Mouse (Mus musculus) layer of hippocampus, adult 18-20 months (tissue): ENCODE measurements around the gene Cox20. TPM values are rescaled to one million over a fixed set of nuclear protein-coding genes. Genes with fewer than 3 reads are reported as not detected.
"Not testable (repeated sequence)": the region's sequence is repeated elsewhere in the genome, so short reads cannot be mapped to it uniquely, and the experiment has no call there.

ENCODE experiments used
- DNase-seq, 2 experiments: peaks; one replicate each; pipeline ENCODE4 v3.0.0; 2022; ENCODE audit warnings: low spot score in 2 of 2
- long read RNA-seq: library from polyadenylated mRNA; stranded (forward); transcript quantifications from one replicate; pipeline ENCODE4 v2.0.0, GENCODE M21; 2021
- total RNA-seq, 2 experiments: library from RNA; stranded (reverse); gene quantifications; 2 replicates each; pipeline ENCODE4 v1.2.3; 2021

Cox20 gene
- 10 to 100 TPM; 37.1 to 38.9 TPM for total RNA-seq
- long read RNA-seq, transcript Cox20-201 (4 exons, 471 nt): major isoform, 30 of 33 reads
- long read RNA-seq, partial matches to known transcripts: 1 of 33 reads
- long read RNA-seq, other reads (novel, unspliced or antisense): 2 of 33 reads

DNA sequence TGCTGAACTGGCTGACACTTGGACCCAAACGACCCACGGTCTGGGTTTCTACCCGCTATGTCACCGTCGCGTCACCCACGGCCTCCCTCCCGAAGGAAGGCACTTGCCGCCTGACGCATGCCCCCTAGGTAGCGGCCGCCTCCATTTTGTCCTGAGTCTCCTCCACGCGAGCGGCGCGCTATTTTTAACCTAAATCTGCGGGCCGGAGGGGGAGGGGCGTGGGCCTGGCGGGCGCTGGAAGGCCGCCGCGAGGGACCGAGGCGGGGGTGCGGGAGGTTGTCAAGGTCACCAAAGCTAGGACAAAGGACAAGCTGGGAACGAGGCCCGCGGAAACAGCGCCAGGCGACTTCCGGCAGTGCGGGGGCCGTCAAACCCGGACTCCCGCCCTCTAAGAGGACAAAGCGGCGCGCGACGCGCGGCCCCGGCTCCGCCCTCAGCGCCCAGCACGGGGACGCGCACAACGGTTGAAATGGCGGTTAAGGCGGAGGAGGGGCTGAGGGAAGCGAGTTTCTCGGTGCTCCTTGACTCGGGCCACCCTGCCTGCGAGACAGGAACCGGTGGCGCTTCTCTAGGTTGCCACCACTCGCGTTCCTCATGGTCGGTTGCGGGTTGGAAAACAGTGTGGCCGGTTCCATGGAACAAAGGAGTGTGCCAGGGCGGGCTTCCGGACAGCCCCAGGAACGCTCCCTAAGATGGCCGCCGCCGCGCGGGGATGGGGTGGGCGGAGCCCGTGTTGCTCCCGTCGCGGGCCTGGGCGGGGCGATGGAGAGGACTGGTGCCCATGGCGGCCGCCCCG lies at the start of gene Cox20:
Cox20 (plus strand) TSS at position 742 of the 796 bp plus-strand sequence.
- peak; percentile 93 to 95 for DNase-seq

DNA sequence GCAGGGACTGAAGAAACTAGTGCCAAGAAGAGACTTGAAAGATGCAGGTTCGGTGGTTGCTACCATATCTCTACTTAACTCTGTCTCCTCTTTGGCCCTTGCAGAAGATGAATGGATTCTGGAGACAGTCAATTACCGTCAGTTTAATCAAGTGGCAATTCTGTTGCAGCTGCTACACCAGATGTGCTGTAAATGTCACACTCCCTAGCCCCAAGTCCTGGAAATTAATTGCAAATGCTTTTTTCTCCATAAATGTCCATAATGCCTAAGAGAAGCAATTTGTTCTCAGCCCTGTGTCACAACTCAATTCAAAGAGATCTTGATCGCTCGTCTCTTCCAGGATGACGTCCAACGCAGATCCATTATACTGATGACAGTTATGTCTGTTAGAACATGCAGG lies 48.3 kb upstream of the Cox20 start:
- DNase-seq: no peak

DNA sequence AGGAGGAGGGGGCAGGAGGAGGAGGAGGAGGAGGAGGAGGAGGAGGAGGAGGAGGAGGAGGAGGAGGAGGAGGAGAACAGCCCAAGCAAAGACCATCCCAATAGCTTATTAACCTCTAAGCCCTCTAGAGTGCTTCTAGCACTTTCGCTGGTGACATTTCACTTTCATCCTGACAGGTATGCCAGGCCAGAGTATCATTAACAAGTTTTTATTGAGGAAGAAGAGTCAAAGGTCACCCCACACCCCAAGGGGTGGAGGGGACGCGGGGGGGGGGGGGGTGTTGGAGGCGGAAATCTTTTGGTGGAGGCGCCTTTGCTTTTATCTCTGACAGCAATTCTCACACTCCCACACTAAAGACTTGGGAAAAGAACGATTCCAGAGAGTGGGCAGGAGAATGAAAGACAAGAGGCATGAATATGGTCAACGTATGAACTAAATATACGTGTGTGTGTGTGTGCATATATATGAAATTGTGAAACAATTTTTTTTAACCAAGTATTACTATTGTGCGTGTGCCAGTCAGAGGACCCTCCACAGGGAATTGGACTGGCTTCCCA lies 43.7 kb upstream of the Cox20 start:
- DNase-seq: no peak

DNA sequence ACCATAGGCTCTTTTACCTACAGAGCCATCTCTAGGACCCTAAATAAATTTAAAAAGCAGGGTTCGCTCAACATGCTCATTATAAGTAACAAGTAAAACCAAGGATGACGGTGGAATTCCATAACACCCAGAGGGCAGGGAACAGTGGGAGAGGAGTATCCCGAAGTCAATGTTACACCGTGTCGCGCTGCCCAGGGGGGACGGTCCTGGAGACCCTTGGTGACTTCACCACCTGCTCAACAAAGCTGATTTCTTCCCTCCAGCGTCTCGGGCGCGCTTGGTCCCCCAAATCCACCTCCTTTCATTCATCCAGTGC lies 43.2 kb upstream of the Cox20 start:
- peak in 1 of 2 experiments; percentile 9 for DNase-seq

DNA sequence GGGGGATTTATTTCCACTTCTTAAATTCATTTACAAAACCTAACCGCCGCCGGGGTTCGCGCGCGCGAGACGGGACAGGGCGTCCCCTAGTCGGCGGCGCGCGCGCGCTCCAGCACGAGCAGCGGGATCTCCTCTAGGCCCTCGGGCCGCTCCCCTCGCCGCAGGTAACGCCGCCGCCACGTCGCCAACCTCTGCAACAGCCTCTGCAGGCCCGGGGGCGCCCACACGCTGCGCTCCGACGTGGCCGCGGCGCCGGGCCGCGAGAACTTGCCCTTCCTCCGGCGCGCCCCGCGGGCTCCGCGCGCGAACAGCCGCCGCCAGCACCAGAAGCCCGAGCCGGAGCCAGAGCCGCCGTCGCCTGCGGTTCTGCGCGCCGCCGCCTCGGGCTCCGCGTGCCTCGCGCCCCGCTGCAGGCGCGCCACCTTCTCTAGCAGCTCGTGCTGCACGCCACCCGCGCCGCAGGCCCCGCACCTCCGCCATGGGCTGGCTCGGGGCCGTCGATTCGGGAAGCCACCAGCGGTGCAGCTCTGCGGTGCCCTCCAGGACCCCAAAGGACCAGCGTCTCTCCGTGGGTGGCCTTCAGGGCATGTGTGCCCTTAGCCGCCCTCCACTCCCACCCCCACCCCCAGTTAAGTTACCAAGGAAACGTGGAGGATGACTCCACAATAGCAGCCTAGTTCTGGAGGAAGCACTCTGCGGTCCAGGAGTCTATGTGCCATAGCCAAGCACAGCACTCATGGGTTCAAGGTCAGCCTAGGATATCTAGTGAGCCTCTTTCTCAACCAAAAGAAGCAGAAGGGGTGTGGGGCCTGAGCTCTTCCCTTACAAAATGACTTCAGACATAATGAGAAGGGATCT lies 42.6 kb upstream of the Cox20 start:
- DNase-seq: peak; percentile 67 to 79

DNA sequence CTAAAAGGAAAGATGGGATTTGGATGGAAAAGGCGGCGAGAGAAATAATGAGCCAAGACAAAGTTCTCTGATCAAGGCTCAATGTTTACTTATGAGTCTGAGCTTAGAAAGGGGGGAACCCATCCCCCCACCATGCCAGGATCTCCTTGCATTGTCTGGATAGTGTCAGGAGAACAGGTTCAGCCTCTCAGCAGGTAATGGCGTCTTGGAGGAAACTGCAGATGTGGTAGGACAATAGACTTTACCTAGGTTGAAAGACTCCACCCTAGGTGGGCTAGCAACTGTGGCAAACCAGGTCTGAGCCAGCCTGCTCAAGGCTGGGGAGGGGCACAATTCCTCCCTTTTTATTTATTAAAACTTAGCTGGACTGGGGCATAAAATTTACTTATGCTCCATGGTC lies 35.6 kb upstream of the Cox20 start:
- DNase-seq: not testable (repeated sequence)

DNA sequence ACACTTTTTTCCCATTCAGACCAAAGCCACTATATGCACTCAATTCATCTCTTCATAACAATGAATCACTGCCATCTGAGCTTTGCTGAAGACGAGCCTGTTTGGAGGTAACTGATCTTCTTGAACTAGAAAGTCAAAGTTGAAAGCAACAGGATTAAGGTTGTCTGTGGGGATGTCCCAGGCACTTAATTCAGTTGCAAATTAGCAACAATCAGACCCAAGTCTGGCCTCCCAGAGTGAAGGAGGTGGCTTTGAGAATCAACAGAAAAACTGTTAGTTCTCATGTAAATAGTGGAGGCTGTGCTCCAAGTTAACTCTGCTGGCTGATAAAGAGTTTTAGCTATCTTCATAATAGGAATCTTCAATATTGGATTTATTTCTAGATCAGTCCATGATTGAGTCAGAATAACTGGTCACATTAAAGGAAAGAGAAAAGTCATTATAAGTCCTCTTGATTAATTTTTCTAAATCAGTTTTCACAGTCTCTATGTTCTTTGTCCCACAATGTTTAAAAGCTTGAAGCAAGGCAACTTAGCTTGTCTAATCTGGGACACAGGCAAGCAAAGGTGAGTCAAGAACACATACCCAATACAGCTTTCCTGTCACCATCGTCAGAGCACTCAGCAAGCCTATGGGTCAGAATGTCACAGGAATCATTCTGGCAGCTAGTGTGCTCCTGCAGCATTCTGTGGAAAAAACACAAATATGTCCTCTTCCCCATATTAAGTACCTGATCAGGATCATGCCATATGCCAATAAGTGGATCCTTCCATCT lies 34.8 kb upstream of the Cox20 start:
- no peak for DNase-seq

DNA sequence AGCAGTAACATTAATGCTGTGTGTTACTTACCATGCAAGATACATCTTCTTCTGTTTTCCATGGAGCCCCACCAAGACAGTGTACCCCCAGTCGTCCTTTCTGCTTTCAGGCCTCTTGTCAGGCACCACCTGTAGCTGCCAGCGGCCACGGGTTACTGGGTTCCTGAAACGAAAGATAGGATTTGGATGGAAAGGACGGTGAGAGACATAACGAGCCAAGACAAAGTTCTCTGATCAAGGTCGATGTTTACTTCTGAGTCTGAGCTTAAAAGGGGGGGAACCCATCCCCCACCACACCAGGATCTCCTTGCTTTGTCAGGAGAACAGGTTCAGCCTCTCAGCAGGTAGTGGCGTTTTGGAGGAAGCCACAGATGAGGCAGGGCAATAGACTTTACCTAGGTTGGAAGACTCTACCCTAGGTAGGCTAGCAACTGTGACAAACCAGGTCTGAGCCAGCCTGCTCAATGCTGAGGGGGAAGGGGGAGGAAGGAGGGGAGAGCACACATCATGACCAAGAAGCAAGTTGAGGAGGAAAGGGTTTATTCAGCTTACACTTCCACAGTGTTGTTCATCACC lies 31.2 kb upstream of the Cox20 start:
- DNase-seq: no peak

DNA sequence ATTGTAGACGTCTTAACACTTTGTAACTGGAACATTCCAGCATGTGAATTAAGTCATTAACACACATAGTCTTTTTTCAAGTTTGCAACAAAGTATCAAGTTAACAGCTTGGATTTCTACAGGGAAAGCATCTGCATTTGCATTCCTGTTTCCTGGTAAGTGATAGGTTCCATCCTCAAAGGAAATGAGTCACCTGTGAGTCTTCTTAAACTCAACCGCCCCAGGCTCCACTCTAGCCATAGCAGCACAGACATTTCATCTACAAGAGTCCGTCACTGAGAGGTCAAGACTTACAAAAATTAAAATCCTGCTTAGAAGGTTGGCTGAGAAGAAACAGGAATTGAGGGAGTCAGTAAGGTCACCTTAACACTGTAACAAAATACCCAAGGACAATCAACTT lies 27.2 kb upstream of the Cox20 start:
- DNase-seq: no peak

DNA sequence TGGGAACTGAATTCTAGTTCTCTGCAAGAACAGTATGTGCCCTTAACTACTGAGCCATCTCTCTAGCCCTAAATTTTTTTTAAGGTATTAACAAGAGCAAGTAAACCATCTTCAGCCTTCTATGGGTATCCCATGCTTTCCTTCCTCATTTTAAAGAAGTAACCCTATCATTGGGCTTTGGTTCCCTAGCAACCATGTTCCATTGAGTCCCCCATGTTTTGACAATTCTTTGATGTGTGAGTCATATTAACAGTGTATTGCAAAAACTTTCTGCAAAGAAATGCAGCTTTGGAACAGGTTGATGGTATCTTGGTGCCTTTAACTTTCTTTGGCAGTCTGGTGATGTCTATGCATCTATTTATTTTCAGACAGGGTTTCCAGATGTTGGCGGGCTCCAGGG lies 24.9 kb upstream of the Cox20 start:
- DNase-seq: no peak

DNA sequence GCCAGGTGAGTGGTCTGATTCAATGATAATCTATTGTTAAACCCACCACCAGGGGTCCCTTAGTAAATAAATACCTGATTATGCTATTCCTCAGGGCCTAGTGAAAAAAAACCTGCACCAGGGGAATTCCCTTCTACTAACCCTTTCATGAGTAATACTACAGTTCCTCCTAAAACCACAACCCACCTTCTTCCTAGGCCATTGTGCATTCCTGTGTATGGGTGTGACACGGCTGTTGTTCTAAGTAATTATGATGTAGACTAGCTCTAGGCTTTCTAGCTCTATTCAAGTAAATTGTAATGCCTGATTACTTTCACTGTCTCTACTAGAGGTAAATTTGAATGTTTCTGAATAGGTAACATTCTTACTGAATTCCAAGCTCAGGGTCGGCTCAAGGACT lies 17.7 kb upstream of the Cox20 start:
- DNase-seq: not testable (repeated sequence)

DNA sequence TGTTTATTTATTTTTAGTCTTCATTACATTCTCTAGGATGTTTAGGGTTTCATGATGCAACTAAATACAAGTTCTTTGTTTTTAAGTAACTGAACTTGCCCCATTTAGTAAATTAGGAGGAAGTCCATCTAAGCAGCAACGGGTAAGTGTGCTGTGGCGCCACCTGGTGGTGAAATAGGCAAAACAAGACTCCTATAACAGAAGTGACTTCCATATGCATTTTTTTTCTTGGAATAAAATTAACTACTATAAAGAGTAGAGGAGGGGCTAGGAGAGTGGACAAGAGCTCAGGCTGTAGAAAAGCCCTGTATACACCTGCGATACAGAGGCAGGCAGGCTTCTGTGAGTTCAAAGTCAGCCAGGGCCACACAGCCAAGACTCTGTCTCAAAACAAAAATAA lies 15.5 kb upstream of the Cox20 start:
- DNase-seq: peak; percentile 52 to 90

DNA sequence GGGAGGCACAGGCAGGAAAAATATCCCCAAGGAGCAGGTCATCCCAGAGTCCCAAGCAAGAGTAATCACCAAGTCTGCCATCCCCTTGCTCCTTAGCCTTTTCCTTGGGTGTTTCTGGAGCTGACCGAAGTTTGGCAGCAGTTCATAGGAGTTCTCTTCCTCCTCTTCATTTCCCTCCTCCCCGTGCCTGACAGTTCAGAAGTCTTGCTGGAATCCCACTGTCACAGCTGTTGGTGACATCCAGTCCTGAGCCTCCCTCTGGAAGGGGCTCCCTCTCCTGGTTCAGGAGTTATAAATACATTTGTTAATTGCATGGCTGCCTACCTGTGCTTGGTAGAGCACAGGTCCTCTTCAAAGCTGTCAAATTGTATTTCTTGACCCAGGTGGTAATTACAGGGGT lies 9.4 kb upstream of the Cox20 start:
- DNase-seq: no peak

DNA sequence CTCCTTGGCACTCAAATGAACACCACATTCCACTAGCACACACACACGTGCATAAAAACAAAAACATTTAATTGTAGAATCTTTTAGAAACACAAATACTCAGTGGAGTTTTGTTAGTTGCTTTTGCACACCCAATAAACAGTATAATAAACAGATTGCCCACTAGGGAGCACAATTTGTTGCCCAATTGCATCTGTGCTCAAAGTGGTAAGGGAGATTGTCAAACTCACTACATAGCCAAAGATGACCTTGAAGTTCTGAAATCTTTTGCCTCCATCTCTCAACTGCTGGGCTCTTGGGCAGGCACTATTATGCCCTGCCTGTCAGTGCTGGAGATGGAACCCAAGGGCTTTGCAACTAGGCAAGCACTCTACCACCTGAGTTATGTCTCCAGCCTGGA lies 8.8 kb upstream of the Cox20 start:
- no peak for DNase-seq

DNA sequence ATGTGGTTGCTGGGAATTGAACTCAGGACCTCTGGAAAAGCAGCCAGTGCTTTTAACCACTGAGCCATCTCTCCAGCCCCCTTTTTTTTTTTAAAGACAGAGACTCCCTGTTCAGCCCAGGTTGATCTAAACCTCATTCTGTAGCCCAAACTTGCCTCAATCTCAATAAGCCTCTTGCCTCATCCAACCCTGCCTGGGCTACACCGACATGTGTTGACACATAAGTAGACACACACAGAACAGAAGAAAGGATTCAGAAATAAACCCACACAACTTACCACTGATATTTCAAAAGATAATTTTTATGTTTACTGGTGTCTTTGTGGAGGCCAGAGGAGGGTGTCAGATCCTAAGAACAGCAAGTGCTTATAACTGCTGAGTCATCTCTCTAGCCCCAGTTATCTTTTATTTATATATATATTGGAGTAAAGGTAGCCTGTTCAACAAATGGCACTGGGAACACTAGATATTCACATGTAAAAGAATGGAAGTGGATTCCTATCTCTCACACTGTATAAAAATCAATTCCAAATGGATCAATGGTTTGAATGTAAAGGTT lies 5.8 kb upstream of the Cox20 start:
- DNase-seq: no peak

DNA sequence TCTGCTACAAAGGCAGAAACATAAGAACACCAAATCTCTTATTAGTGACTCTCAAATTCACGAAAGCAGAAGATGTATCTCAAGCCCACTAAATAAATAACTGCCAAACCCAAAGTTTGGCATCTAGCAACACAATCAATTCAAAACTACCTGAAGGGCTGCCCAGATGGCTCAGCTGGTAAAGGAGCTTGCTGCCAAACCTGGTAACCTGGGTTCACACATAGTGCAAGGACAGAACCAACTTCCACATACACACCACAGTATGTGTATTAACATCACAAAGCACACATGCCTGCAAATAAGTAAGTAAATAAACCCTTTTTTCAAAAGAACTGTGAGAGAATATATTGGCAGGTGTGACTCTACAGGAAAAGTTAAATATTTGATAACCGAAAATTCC lies 4.7 kb upstream of the Cox20 start:
- DNase-seq: no peak

DNA sequence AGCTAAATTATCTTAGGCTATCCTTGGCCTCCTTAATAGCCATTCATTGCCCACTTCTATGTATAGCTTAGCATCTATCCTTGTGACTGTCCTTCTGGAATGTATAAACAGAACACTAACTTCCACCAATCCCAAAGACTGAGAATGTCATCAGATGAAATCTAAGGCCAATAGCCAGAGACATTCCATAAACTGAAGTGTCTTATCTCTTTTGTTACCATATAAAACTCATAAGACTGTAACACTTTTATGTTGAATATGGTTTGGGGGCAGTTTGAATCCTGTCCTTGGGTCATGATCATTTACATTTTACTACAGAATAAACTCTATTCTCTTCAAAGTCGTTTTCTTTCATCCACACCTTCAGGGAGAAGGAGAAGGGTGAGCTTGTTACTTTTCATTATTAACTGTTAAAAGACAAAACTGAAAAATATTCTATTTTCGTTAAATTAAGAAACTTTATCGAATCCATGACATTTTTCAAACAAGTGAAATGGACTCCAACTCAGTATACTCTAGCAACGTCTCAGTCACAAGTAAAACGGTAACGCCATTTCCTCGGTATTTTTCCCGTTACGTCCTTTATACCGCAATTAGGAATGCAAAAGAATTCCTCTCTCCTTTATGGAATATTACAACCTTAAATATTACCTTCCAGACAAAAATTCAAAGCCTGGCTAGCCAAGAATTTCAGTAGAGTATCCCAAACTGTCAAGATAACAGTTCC lies 1.5 kb upstream of the Cox20 start:
- no peak for DNase-seq

DNA sequence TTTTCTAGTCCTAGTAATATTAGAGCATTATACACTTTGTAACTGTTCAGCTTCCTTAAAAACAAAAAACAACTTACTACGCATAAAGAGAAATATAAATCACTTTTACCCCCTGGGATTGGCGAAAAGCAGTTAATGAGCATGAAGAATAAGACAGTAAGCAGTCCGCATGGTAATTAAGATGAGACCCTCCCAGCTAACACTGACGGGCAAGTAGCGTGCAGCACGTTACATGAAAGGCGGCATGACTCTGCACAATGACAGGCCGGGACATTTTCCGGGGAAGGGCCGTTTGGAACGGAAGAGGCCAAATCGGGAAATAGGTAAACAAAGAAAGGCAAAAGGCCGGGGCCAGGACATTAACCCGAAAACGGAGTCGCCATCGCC lies 935 bp upstream of the Cox20 start:
- DNase-seq: peak in 1 of 2 experiments; percentile 88

DNA sequence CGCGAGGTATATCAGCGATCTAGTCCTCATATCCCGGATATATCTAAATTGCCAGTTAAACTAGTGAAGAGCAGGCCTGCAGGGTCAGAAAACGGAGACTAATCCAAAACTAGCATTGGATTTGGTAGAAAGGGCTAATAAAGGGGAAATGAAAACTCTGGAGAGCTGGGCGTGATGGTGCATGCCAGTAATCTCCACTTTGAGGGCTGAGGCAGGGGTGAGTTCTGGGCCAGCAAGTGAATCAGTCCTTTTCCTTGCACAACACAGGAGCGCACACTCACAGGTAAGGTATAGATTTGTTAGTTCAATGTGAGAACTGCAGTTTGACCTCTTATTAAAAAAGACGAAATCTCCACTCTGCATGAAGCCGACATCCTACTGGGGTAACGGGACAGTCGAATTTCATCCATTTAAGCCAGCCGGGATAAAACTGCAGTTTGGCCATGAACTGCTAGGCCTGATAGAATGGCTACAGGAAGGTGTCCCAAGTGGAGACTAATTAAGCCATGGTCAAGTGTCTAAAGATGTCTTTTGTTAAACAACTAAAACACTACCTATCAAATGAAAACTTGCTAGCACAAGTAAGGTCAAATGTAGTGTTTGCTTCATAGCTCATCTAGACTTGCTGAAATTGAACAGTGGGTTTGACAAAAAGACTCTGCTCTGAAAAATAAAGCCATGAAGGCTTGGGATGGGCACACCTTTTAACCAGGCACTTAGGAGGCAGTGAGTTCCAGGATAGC lies 536 bp downstream of the Cox20 start:
- DNase-seq: peak; percentile 23 to 43
